Comparison of ENCODE assay signal across 8 mouse cellular contexts in genomic region chr12:108422495-108422857, GRCm38 (mm10). TPM values are rescaled to one million over a fixed set of nuclear protein-coding genes. Genes with fewer than 3 reads are reported as not detected.
A peak's percentile ranks its signal among the peaks of the same experiment; 100 is the strongest.
DNase-seq lines count a peak whose midpoint lies in the region; ATAC-seq lines count a peak whose summit lies in the region.

No protein-coding gene starts in this region.

- H3K4me1 ChIP-seq in limb, embryonic 11.5 days (ENCODE audit: control insufficient read depth, insufficient read depth, low read length) = peaks cover 3% of the 10 kb centered on the region; the same call in 1 of the 2 replicates
- H3K4me1 ChIP-seq in midbrain, embryonic 14.5 days (ENCODE audit: control insufficient read depth, insufficient read depth, low read length) = peaks cover 24% of the 10 kb centered on the region

- H3K27me3 ChIP-seq in limb, embryonic 11.5 days (ENCODE audit: control insufficient read depth, insufficient read depth, low read length) = no peaks in the 10 kb centered on the region
- H3K27me3 ChIP-seq in midbrain, embryonic 14.5 days (ENCODE audit: control insufficient read depth, insufficient read depth, low read length) = no peaks in the 10 kb centered on the region

- no peaks in the 10 kb centered on the region for H3K9me3 ChIP-seq in limb, embryonic 11.5 days (ENCODE audit: control insufficient read depth, low read length)
- no peaks in the 10 kb centered on the region for H3K9me3 ChIP-seq in midbrain, embryonic 14.5 days (ENCODE audit: control insufficient read depth, low read length)

- peak overlapping the region; percentile 85 for H3K4me3 ChIP-seq in limb, embryonic 11.5 days (ENCODE audit: low read depth, low read length)
- H3K4me3 ChIP-seq in midbrain, embryonic 14.5 days (replicated peaks; ENCODE audit: low read depth, low read length) = peak overlapping the region; percentile 83

- peak; percentile 48 for DNase-seq in adrenal gland, postnatal 10 days
- no peak for DNase-seq in adrenal gland, adult 2 months
- peak; percentile 4 for DNase-seq in CD4-positive helper T cell, adult 2 months (ENCODE audit: low read depth, low spot score)
- peak; percentile 53 for DNase-seq in embryo, embryonic 11.5 days (ENCODE audit: low read depth, low spot score)
- DNase-seq in heart, postnatal 14 days = peak; percentile 57 to 60
- peak; percentile 77 for DNase-seq in limb, embryonic 11.5 days (ENCODE audit: low spot score)
- DNase-seq in midbrain, embryonic 14.5 days = peak; percentile 80

- peak; percentile 35 for ATAC-seq in limb, embryonic 11.5 days (ENCODE audit: insufficient number of reproducible peaks, low FRiP score, low TSS enrichment, low read depth)
- ATAC-seq in midbrain, embryonic 14.5 days (ENCODE audit: low FRiP score, low TSS enrichment) = no peak; the same call in 1 of the 2 replicates
- no peak for ATAC-seq in monocyte, adult 5-6 weeks (replicated peaks; ENCODE audit: insufficient number of reproducible peaks, low FRiP score, low TSS enrichment, poor library complexity, severe bottlenecking)

- WGBS in limb, embryonic 11.5 days = 1% methylated on average over 11 of the region's 14 CpGs
- 2% methylated on average over 14 of the region's 14 CpGs for WGBS in midbrain, embryonic 14.5 days

- H3K36me3 ChIP-seq in limb, embryonic 11.5 days (ENCODE audit: control insufficient read depth, insufficient read depth, low read length) = no peaks in the 10 kb centered on the region
- H3K36me3 ChIP-seq in midbrain, embryonic 14.5 days (ENCODE audit: control insufficient read depth, insufficient read depth, low read length) = no peaks in the 10 kb centered on the region

- intact Hi-C loops in heart, postnatal 14 days (cut with DNase I) = loop anchor here (2.0 kb wide), 2 partner anchors 30 to 70 kb away; no protein-coding TSS in a partner anchor

- H3K4me2 ChIP-seq in limb, embryonic 11.5 days (ENCODE audit: low read depth, severe bottlenecking) = peak overlapping the region; percentile 69
- H3K4me2 ChIP-seq in midbrain, embryonic 14.5 days (ENCODE audit: low read length) = peak overlapping the region; percentile 72

- no peak overlapping the region for H3K27ac ChIP-seq in limb, embryonic 11.5 days (replicated peaks; ENCODE audit: low read depth, low read length)
- H3K27ac ChIP-seq in midbrain, embryonic 14.5 days (replicated peaks; ENCODE audit: low read depth, low read length) = peak overlapping the region; percentile 95

- H3K9ac ChIP-seq in limb, embryonic 11.5 days (ENCODE audit: low read length) = peak overlapping the region; percentile 90
- H3K9ac ChIP-seq in midbrain, embryonic 14.5 days (replicated peaks; ENCODE audit: low read length) = peak overlapping the region; percentile 84

RNA-seq across cellular contexts. Expression of gene Eml1, which starts 51.7 kb away (rescaled TPM):
- total RNA-seq in adrenal gland, postnatal 10 days (2021) = 10 to 100 TPM; 32.8 to 36.7 TPM
- total RNA-seq in adrenal gland, adult 2 months (2021) = 10 to 100 TPM; 17.5 to 29.6 TPM
- polyA plus RNA-seq in adrenal gland, adult 2 months (2012; rRNA removed) = 13.3 and 13.5 TPM in 2 replicates
- 10 to 100 TPM; 81.7 to 89.8 TPM for total RNA-seq in heart, postnatal 14 days (2021)
- polyA plus RNA-seq in limb, embryonic 11.5 days (2014; fragmentation: Nextera tagmentation; extraction: Ambion mirVana) = 47.6 and 52.9 TPM in 2 replicates
- polyA plus RNA-seq in midbrain, embryonic 14.5 days (2014; fragmentation: Nextera tagmentation; extraction: Ambion mirVana) = 45.2 and 49.3 TPM in 2 replicates
- not detected in 3 replicates for total RNA-seq in monocyte, adult 5-6 weeks (2017)

Comparison
In these comparisons a context has a peak if more than half of its experiments do, and no peak if none do; other contexts are left out.
1. RNA of gene Eml1, which starts 51.7 kb away (total RNA-seq): 81.7 to 89.8 TPM in heart, postnatal 14 days, 32.8 to 36.7 TPM in adrenal gland, postnatal 10 days and 17.5 to 29.6 TPM in adrenal gland, adult 2 months; not detected in monocyte, adult 5-6 weeks; every median in the first group is over 10 times any median in the second.